Mouse (Mus musculus): ENCODE measurements around the gene Rpp25. TPM values are rescaled to one million over a fixed set of nuclear protein-coding genes. Genes with fewer than 3 reads are reported as not detected.

Gene Rpp25
- polyA plus RNA-seq, 1 experiment, result 12.1 TPM

DNA sequence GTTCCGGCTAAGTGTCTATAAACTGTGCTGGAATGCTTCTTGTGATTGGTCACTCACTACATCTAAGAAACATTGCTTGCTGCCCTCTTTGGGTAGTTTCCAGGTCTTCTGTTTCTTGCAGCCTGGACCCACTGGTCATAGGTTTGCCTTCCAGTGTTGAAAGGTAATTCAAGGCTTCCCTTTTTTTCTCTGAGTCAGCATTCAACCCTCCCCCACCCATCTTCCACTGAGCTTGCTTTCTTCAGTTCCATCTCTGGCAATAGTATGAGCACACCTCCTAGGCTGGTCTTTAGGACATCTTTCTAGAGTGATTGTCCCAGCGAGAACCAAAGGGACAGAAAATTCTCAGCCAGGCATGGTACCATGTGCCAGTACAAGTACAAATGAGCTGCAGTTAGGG lies 35.7 kb downstream of the Rpp25 start:
- TF ChIP-seq POLR2A (IDR thresholded peaks at IDR 0.05; ENCODE audit: borderline replicate concordance, extremely low read depth, insufficient read depth, insufficient read length, poor library complexity, severe bottlenecking) (no peak), CTCF (IDR thresholded peaks at IDR 0.05; ENCODE audit: borderline replicate concordance, extremely low read depth, insufficient read depth, insufficient read length) (no peak)
- no peak for DNase-seq (ENCODE audit: low read depth)

GRCm38 (mm10) chr9:57541312-57541711 lies 37.5 kb downstream of the Rpp25 start:
- TF ChIP-seq CTCF (IDR thresholded peaks at IDR 0.05; ENCODE audit: borderline replicate concordance, extremely low read depth, insufficient read depth, insufficient read length) (peak; percentile 50; the same call in 1 of the 2 replicates), POLR2A (IDR thresholded peaks at IDR 0.05; ENCODE audit: borderline replicate concordance, extremely low read depth, insufficient read depth, insufficient read length, poor library complexity, severe bottlenecking) (no peak)
- peak; percentile 75 for DNase-seq (ENCODE audit: low read depth)

- no peak for DNase-seq (ENCODE audit: low read depth)
- no peak for TF ChIP-seq CTCF (IDR thresholded peaks at IDR 0.05; ENCODE audit: borderline replicate concordance, extremely low read depth, insufficient read depth, insufficient read length)
- TF ChIP-seq POLR2A (IDR thresholded peaks at IDR 0.05; ENCODE audit: borderline replicate concordance, extremely low read depth, insufficient read depth, insufficient read length, poor library complexity, severe bottlenecking), result no peak
These were observed 40.1 kb downstream of the Rpp25 start for GRCm38 (mm10) chr9:57543951-57544350.

DNA sequence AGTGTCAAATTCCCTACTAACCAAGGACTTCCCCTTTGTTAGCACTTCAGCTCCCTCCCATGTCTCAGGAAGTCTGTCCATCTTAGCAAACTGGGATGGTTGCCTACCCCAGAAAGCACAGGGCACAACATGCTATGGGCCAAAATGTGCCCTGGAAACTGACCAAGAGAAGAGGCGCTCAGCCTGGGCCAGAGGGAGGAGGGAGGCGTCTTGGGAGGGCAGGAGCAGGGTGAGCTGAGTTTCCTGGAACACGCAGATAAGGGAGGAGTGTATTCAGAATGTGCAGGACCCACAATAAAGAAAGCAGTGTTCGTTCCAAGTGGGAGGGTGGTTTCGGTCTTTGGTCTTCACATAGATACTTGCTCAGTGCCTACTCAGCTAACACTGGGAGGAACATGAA lies 43.5 kb downstream of the Rpp25 start:
- no peak for DNase-seq (ENCODE audit: low read depth)
- TF ChIP-seq CTCF (IDR thresholded peaks at IDR 0.05; ENCODE audit: borderline replicate concordance, extremely low read depth, insufficient read depth, insufficient read length) (no peak), POLR2A (IDR thresholded peaks at IDR 0.05; ENCODE audit: borderline replicate concordance, extremely low read depth, insufficient read depth, insufficient read length, poor library complexity, severe bottlenecking) (no peak)

DNA sequence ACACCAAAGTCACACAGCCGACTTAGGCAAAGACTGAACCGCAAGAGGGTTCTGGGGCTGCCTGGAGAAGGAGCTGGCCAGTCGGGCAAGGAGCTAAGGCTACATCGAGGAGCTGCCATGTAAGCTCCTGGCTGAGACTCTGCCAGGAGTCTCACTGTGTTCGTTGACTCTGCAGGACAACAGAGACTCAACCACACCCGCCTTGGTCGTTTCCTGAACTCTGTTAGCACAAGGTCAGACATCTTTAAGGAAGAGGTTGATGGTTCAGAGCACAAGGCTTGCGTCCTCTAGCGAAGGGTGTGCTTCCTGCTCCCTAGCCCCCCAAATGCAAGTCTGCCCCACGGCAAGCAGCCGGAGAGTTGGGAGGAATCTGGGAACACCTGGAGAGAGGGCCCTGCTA lies 44.0 kb downstream of the Rpp25 start:
- TF ChIP-seq CTCF (IDR thresholded peaks at IDR 0.05; ENCODE audit: borderline replicate concordance, extremely low read depth, insufficient read depth, insufficient read length) (no peak), POLR2A (IDR thresholded peaks at IDR 0.05; ENCODE audit: borderline replicate concordance, extremely low read depth, insufficient read depth, insufficient read length, poor library complexity, severe bottlenecking) (no peak)
- DNase-seq (ENCODE audit: low read depth), result no peak

DNA sequence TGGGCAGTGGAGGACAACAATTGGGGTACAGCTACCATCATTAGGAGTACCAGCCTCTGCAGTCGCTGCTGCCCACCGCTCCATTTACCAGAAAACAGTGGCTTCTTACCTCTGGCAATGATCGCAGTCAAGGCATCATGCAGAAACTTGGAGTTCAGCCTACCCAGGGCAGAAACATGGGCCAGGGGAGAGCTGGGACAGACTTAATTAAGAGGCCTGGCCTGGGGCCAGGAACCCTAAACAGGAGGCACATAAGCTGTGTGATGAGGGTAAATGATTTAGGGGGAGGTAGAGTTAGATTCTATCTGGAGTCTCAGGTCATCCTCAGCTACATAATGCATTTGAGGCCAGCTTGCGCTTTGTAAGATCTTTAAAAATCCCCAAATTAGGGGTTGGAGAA lies 45.4 kb downstream of the Rpp25 start:
- TF ChIP-seq POLR2A (IDR thresholded peaks at IDR 0.05; ENCODE audit: borderline replicate concordance, extremely low read depth, insufficient read depth, insufficient read length, poor library complexity, severe bottlenecking) (no peak), CTCF (IDR thresholded peaks at IDR 0.05; ENCODE audit: borderline replicate concordance, extremely low read depth, insufficient read depth, insufficient read length) (no peak)
- peak; percentile 67 for DNase-seq (ENCODE audit: low read depth)

DNA sequence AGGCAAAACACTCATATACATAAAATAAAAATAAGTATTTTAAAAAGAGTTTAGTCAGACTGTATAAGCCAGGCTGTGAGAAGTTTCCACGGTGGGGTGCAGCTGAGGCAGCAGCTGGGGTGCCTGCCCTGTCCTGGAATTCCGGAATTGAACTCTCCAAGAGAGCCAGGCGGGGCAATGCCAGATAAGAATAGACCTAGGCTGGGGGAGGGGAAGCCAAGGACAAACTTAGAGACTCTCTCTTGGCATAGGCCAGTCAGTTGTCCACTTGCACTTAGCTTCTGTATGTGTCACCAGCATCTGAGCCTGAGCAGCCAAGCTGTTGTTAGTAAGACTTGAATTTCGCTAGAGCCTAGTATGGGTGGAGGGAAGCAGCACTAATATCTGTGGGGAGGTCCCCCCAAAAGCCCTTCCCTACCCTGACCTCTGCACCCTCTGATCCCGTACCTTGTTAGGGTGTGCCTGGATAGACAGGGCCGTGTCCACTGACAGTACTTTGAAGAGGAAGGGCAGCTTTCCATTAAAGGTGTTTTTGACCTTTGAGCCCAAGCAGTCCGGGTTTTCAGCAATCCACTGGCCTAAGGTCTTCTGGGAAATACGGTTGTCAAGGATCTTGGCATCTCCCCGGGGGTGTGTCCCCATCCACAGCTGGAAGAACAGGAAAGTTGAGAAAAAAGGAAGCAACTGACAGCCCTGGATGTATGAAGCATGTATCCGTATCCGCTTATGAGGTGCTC lies 46.5 kb downstream of the Rpp25 start:
- no peak for DNase-seq (ENCODE audit: low read depth)
- TF ChIP-seq POLR2A (IDR thresholded peaks at IDR 0.05; ENCODE audit: borderline replicate concordance, extremely low read depth, insufficient read depth, insufficient read length, poor library complexity, severe bottlenecking), result no peak
- no peak for TF ChIP-seq CTCF (IDR thresholded peaks at IDR 0.05; ENCODE audit: borderline replicate concordance, extremely low read depth, insufficient read depth, insufficient read length)

GRCm38 (mm10) chr9:57552139-57552887 lies 48.5 kb downstream of the Rpp25 start, which contains the start of gene Mpi:
Gene Mpi, minus strand, starts transcription at chr9:57552763.
- DNase-seq (ENCODE audit: low read depth), result peak; percentile 89

DNA sequence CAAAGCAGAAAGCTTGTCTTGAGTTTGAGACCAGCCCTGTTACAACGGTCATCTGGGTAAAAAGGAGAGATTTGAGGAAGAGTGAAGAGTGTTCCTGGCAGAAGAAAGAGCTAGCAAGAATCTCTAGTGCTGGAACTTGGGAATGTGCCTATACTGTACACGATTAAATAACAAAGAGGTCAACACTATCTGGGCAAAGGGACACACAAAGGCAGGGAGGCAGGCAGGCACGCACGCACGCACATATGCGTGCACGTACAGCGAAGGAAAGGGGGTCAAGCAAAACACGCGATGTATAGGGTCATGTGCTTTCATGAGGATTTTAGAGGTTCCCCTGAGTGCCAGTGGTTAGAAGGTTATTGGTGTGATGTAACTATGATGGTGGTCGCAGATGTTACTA lies 49.3 kb downstream of the Rpp25 start:
- no peak for DNase-seq (ENCODE audit: low read depth)
- TF ChIP-seq CTCF (IDR thresholded peaks at IDR 0.05; ENCODE audit: borderline replicate concordance, extremely low read depth, insufficient read depth, insufficient read length) (no peak), POLR2A (IDR thresholded peaks at IDR 0.05; ENCODE audit: borderline replicate concordance, extremely low read depth, insufficient read depth, insufficient read length, poor library complexity, severe bottlenecking) (no peak)

More at GRCm38 (mm10) chr9:57552139-57552887, 48.5 kb downstream of the Rpp25 start, which contains the start of gene Mpi:
- TF ChIP-seq POLR2A (IDR thresholded peaks at IDR 0.05; ENCODE audit: borderline replicate concordance, extremely low read depth, insufficient read depth, insufficient read length, poor library complexity, severe bottlenecking), result peak; percentile 55; the same call in 1 of the 2 replicates
- no peak for TF ChIP-seq CTCF (IDR thresholded peaks at IDR 0.05; ENCODE audit: borderline replicate concordance, extremely low read depth, insufficient read depth, insufficient read length)

DNA sequence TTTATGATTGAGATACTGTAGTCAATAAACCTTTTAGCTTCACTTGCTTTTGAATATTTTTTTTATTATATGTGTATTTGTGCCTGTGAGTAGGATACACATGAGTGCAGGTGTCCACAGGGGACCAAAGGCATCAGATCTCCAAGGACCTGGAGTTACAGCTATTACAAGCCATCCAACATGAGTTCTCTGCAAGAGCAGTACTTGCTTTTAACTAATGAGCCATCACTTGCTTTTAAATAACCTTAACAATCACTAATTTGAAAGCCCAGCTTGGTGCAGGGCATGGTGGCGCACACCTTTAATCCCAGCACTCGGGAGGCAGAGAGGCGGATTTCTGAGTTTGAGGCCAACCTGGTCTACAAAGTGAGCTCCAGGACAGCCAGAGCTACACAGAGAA lies 50.9 kb downstream of the Rpp25 start:
- no peak for DNase-seq (ENCODE audit: low read depth)

More for the DNA sequence above, 50.9 kb downstream of the Rpp25 start:
- TF ChIP-seq POLR2A (IDR thresholded peaks at IDR 0.05; ENCODE audit: borderline replicate concordance, extremely low read depth, insufficient read depth, insufficient read length, poor library complexity, severe bottlenecking) (no peak), CTCF (IDR thresholded peaks at IDR 0.05; ENCODE audit: borderline replicate concordance, extremely low read depth, insufficient read depth, insufficient read length) (no peak)

Other genes starting within 250 kb of the Rpp25 start
- 2.0 and 3.5 TPM in 2 replicates for gene 1700017B05Rik, start 241.4 kb upstream of the Rpp25 start, polyA plus RNA-seq (2012; rRNA removed)
- 17.9 and 21.1 TPM in 2 replicates for gene Ppcdc, start 63.9 kb upstream of the Rpp25 start, polyA plus RNA-seq (2012; rRNA removed)
- gene Scamp5, start 36.0 kb upstream of the Rpp25 start, polyA plus RNA-seq (2012; rRNA removed), result 222 and 241 TPM in 2 replicates
- 320 and 341 TPM in 2 replicates for gene Cox5a, start 17.2 kb downstream of the Rpp25 start, polyA plus RNA-seq (2012; rRNA removed)
- 12.1 and 12.2 TPM in 2 replicates for gene Fam219b, start 33.5 kb downstream of the Rpp25 start, polyA plus RNA-seq (2012; rRNA removed)
- gene Mpi, start 48.7 kb downstream of the Rpp25 start, polyA plus RNA-seq (2012; rRNA removed), result 71.2 and 73.3 TPM in 2 replicates
- gene Scamp2, start 56.9 kb downstream of the Rpp25 start, polyA plus RNA-seq (2012; rRNA removed), result 65.2 and 89.4 TPM in 2 replicates
- 38.8 and 42.1 TPM in 2 replicates for gene Ulk3, start 85.4 kb downstream of the Rpp25 start, polyA plus RNA-seq (2012; rRNA removed)
- gene Cplx3, start 102.3 kb downstream of the Rpp25 start, polyA plus RNA-seq (2012; rRNA removed), result 0.29 and 0.49 TPM in 2 replicates
- 0.04 and 0.12 TPM in 2 replicates for gene Lman1l, start 116.7 kb downstream of the Rpp25 start, polyA plus RNA-seq (2012; rRNA removed)
- 84.6 and 138 TPM in 2 replicates for gene Csk, start 149.6 kb downstream of the Rpp25 start, polyA plus RNA-seq (2012; rRNA removed)
- gene Cyp1a2, start 179.7 kb downstream of the Rpp25 start, polyA plus RNA-seq (2012; rRNA removed), result not detected in 2 replicates
- gene Cyp1a1, start 183.9 kb downstream of the Rpp25 start, polyA plus RNA-seq (2012; rRNA removed), result 0.13 and 0.14 TPM in 2 replicates
- gene Edc3, start 204.5 kb downstream of the Rpp25 start, polyA plus RNA-seq (2012; rRNA removed), result 24.1 and 27.0 TPM in 2 replicates